In the genomic region with DNA sequence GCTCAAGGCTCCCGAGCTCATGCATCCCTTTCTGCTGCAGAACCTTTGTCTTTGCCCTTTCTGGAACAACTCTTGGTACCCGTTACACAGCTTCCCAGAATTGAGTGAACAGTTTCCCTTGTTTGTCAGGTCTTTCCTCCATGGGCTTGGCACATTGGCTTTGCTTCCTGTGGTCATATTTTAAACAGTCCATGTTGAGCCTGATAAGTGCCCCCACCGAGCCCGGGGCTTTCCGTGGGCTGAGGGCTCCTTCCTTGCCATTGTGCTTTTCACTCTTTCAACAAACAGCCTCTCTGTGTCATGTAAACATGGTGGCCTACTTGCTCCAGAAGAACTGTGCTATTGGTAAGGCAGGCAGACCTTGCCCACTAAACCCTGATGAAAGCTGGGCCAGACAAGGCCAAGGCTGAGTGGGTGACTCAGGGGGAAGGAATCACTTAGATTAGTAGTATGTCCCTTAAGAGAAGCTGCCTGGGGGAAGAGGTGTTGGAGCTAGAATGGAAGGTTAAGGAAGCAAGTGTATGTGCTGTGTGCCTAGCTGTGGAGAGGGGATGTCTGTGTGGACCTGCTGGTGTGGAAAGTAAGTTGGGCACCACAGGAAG, we compare ENCODE assay signal across 20 mouse cellular contexts. TPM values are rescaled to one million over a fixed set of nuclear protein-coding genes. Genes with fewer than 3 reads are reported as not detected.
DNase-seq lines count a peak whose midpoint lies in the region; ATAC-seq and TF ChIP-seq lines count a peak whose summit lies in the region.
"Had no signal": no experiment of that assay in that cellular context is flagged by ENCODE, and none has a peak within 500 bp of the region (broad histone marks: within the 10 kb centered on the region; RNA-seq: fewer than 3 reads in every experiment).

No protein-coding gene starts in this region.

- H3K9me3 ChIP-seq in midbrain, embryonic 15.5 days: no peaks in the 10 kb centered on the region
- H3K9me3 ChIP-seq: hindbrain, embryonic 13.5 days; kidney, embryonic 15.5 days; limb, embryonic 15.5 days; liver, embryonic 15.5 days had no signal

- H3K4me1 ChIP-seq in midbrain, embryonic 15.5 days: no peaks in the 10 kb centered on the region
- H3K4me1 ChIP-seq: hindbrain, embryonic 13.5 days; kidney, embryonic 15.5 days; liver, embryonic 15.5 days had no signal

- H3K27me3 ChIP-seq in midbrain, embryonic 15.5 days (replicated peaks): no peaks in the 10 kb centered on the region
- H3K27me3 ChIP-seq: hindbrain, embryonic 13.5 days; kidney, embryonic 15.5 days; limb, embryonic 15.5 days had no signal

- DNase-seq in layer of hippocampus, adult 2 months (ENCODE audit: low spot score in 2 of 2): no peak
- DNase-seq in layer of hippocampus, postnatal 25 days (ENCODE audit: extremely low spot score in 1 of 2, low spot score in 1 of 2): no peak
- peak; percentile 65 for DNase-seq in 416B (ENCODE audit: low read depth)
- peak; percentile 65 for DNase-seq in lung, postnatal 10 days
- DNase-seq in heart, postnatal 4 days: no peak
- DNase-seq: cerebellum, adult 8-10 months; forebrain, postnatal 0 days; heart, postnatal 10 days; layer of hippocampus, postnatal 36 days; retina, postnatal 1 day; thymus, postnatal 25 days had no signal

- H3K4me3 ChIP-seq in layer of hippocampus, adult 2 months: no peak overlapping the region
- no peak overlapping the region for H3K4me3 ChIP-seq in midbrain, embryonic 15.5 days
- H3K4me3 ChIP-seq: hindbrain, embryonic 13.5 days; kidney, embryonic 15.5 days; limb, embryonic 15.5 days; liver, embryonic 15.5 days had no signal

- H3K36me3 ChIP-seq in midbrain, embryonic 15.5 days (replicated peaks): peaks cover 34% of the 10 kb centered on the region

- no peak overlapping the region for H3K4me2 ChIP-seq in midbrain, embryonic 15.5 days
- H3K4me2 ChIP-seq: heart, embryonic 11.5 days; hindbrain, embryonic 13.5 days; kidney, embryonic 15.5 days; limb, embryonic 15.5 days; liver, embryonic 15.5 days had no signal

- peak overlapping the region; percentile 67 for H3K27ac ChIP-seq in layer of hippocampus, adult 2 months
- no peak overlapping the region for H3K27ac ChIP-seq in midbrain, embryonic 15.5 days
- H3K27ac ChIP-seq: hindbrain, embryonic 13.5 days; kidney, embryonic 15.5 days; limb, embryonic 15.5 days; liver, embryonic 15.5 days had no signal

- no peak for TF ChIP-seq CTCF in layer of hippocampus, adult 2 months (conservative IDR thresholded peaks at IDR 0.05)

- ATAC-seq in common myeloid progenitor, adult 5-6 weeks (replicated peaks; ENCODE audit: low read depth, poor library complexity, severe bottlenecking): 0 out of 2 replicates have a peak, but pooled peaks have one; percentile 20
- no peak for ATAC-seq in midbrain, embryonic 15.5 days (replicated peaks)
- ATAC-seq: activated CD4-positive, CD25-positive, alpha-beta regulatory T cell, adult 4 months; CD4-positive, CD25-positive, alpha-beta regulatory T cell, adult 4 months; forebrain, postnatal 0 days had no signal

- no peak overlapping the region for H3K9ac ChIP-seq in midbrain, embryonic 15.5 days
- H3K9ac ChIP-seq: forebrain, postnatal 0 days; hindbrain, embryonic 13.5 days; kidney, embryonic 15.5 days; limb, embryonic 15.5 days; liver, embryonic 15.5 days had no signal

- 89% methylated on average over 5 of the region's 5 CpGs for WGBS in midbrain, embryonic 15.5 days

RNA-seq across cellular contexts. Expression of a gene that starts 8.6 kb away (rescaled TPM):
- total RNA-seq in layer of hippocampus, adult 2 months (2021): 100 to 1,000 TPM in 1 of 2 experiments, 10 to 100 TPM in 1; 94.4 to 102 TPM
- 10 to 100 TPM; 83.9 to 92.6 TPM for total RNA-seq in layer of hippocampus, postnatal 25 days (2021)
- total RNA-seq in common myeloid progenitor, adult 5-6 weeks (2017): 0.44 and 0.55 TPM in 2 replicates
- 2.1 and 2.3 TPM in 2 replicates for polyA plus RNA-seq in midbrain, embryonic 15.5 days (2015; fragmentation: Nextera tagmentation; extraction: Ambion mirVana)
- total RNA-seq in heart, postnatal 4 days (2021): 10 to 100 TPM; 26.0 to 30.1 TPM
- polyA plus RNA-seq: CD4-positive, CD25-positive, alpha-beta regulatory T cell, adult 4 months; liver, embryonic 15.5 days had no signal

RNA-seq across cellular contexts. Expression of a gene that starts 20.5 kb away (rescaled TPM):
- total RNA-seq in layer of hippocampus, adult 2 months (2021): 10 to 100 TPM; 98.5 to 98.7 TPM
- total RNA-seq in layer of hippocampus, postnatal 25 days (2021): 100 to 1,000 TPM; 100 to 101 TPM
- 11.9 and 25.7 TPM in 2 replicates for total RNA-seq in common myeloid progenitor, adult 5-6 weeks (2017)
- 181 and 183 TPM in 2 replicates for polyA plus RNA-seq in midbrain, embryonic 15.5 days (2015; fragmentation: Nextera tagmentation; extraction: Ambion mirVana)
- total RNA-seq in heart, postnatal 4 days (2021): 10 to 100 TPM; 66.3 to 66.5 TPM

Comparison
In these comparisons a context has a peak if more than half of its experiments do, and no peak if none do; other contexts are left out.
1. DNase-seq: peak in 416B (single experiment) and lung, postnatal 10 days (single experiment); none in layer of hippocampus, adult 2 months (0 of 2), layer of hippocampus, postnatal 25 days (0 of 2) and heart, postnatal 4 days (single experiment).
2. RNA of a gene that starts 8.6 kb away (total RNA-seq): 94.4 to 102 TPM in layer of hippocampus, adult 2 months, 83.9 to 92.6 TPM in layer of hippocampus, postnatal 25 days and 26.0 to 30.1 TPM in heart, postnatal 4 days; 0.44 to 0.55 TPM in common myeloid progenitor, adult 5-6 weeks; every median in the first group is over 10 times any median in the second.